Mouse (Mus musculus) intestine, embryonic 14.5 days (tissue): ENCODE data around the gene Kcnk18. TPM values are rescaled to one million over a fixed set of nuclear protein-coding genes. Genes with fewer than 3 reads are reported as not detected.

ENCODE experiments used
- ATAC-seq: fragments of 200-750 bp; cut with Nextera tagmentation; replicated peaks from 2 replicates; pipeline ENCODE4 v1.8.0; 2017; ENCODE audit warnings: low read depth, moderate number of reproducible peaks, moderate TSS enrichment, moderate library complexity; ENCODE audit not compliant: low FRiP score, low TSS enrichment
- DNase-seq: peaks from one replicate; pipeline ENCODE4 v3.0.0-alpha.2; 2018; ENCODE audit warnings: low spot score
- H3K27ac ChIP-seq: fragments of 300-500 bp; sonication (generic); 2 replicates; pipeline ENCODE4 v1.5.1; 2014; ENCODE audit warnings: low read depth, mild to moderate bottlenecking, control low read depth
- H3K27me3 ChIP-seq: fragments of 300-500 bp; sonication (generic); replicated peaks from 2 replicates; pipeline ENCODE4 v1.6.1; 2014; ENCODE audit warnings: low read length, control low read depth; ENCODE audit not compliant: control insufficient read depth, insufficient read depth
- H3K36me3 ChIP-seq: fragments of 300-500 bp; sonication (generic); 2 replicates; pipeline ENCODE4 v1.6.1; 2014; ENCODE audit warnings: low read length, control low read depth; ENCODE audit not compliant: control insufficient read depth, insufficient read depth
- H3K4me1 ChIP-seq: fragments of 300-500 bp; sonication (generic); replicated peaks from 2 replicates; pipeline ENCODE4 v1.6.1; 2014; ENCODE audit warnings: low read length, control low read depth, mixed read lengths; ENCODE audit not compliant: control insufficient read depth, insufficient read depth
- H3K4me2 ChIP-seq: fragments of 300-500 bp; sonication (generic); 2 replicates; pipeline ENCODE4 v1.6.1; 2014; ENCODE audit warnings: low read length
- H3K4me3 ChIP-seq: fragments of 300-500 bp; sonication (generic); 2 replicates; pipeline ENCODE4 v1.5.1; 2014; ENCODE audit warnings: low read depth, low read length, control low read depth, mixed read lengths
- H3K9ac ChIP-seq: fragments of 300-500 bp; sonication (generic); 2 replicates; pipeline ENCODE4 v1.6.1; 2014; ENCODE audit warnings: mild to moderate bottlenecking, low read length
- H3K9me3 ChIP-seq: fragments of 300-500 bp; sonication (generic); 2 replicates; pipeline ENCODE4 v1.6.1; 2016; ENCODE audit warnings: low read length, control low read depth; ENCODE audit not compliant: control insufficient read depth
- WGBS: fragments of 180-500 bp; shearing (Covaris S2); extraction: QIAGEN DNeasy Blood & Tissue Kit; methylation state at CpG from one replicate; pipeline ENCODE4 v1.1.7; 2014; 5-methylcytosine and 5-hydroxymethylcytosine counted together
- polyA plus RNA-seq: library from polyadenylated mRNA; unstranded; fragments of >200 nt; fragmentation: Nextera tagmentation; extraction: Ambion mirVana; gene quantifications from 2 replicates; pipeline ENCODE4 v1.2.1, GENCODE M21; 2014

Kcnk18 gene
- 0.05 TPM in 1 of 2 replicates, not detected in the other for polyA plus RNA-seq

- ATAC-seq (no peak), DNase-seq (no peak)
These were observed at the start of gene Kcnk18 for GRCm38 (mm10) chr19:59218991-59219390. Kcnk18 (plus strand) TSS chr19:59219214.

GRCm38 (mm10) chr19:59169936-59170765 is 48.9 kb upstream of the Kcnk18 start, which contains the start of gene Vax1:
Vax1 (minus strand) TSS chr19:59170056.
- H3K27me3 ChIP-seq, result peaks cover 100% of the 10 kb centered on the region
- peak within 1 kb of the TSS; percentile 38 for H3K4me2 ChIP-seq
- peak within 1 kb of the TSS; percentile 17 for H3K4me3 ChIP-seq
- no peak within 1 kb of the TSS for H3K27ac ChIP-seq
- under 1% methylated on average over 54 of the region's 54 CpGs for WGBS
- H3K9ac ChIP-seq, result no peak within 1 kb of the TSS
- peaks cover 20% of the 10 kb centered on the region; the same call in 1 of the 2 replicates for H3K4me1 ChIP-seq
- ATAC-seq (no peak), DNase-seq (peak; percentile 77)
- no peaks in the 10 kb centered on the region for H3K36me3 ChIP-seq
- no peaks in the 10 kb centered on the region for H3K9me3 ChIP-seq

More at GRCm38 (mm10) chr19:59218991-59219390, at the start of gene Kcnk18:
- H3K9ac ChIP-seq, result no peak within 1 kb of the TSS
- no peaks in the 10 kb centered on the region for H3K36me3 ChIP-seq
- H3K4me1 ChIP-seq, result peaks cover 5% of the 10 kb centered on the region; the same call in 1 of the 2 replicates
- H3K27me3 ChIP-seq, result no peaks in the 10 kb centered on the region
- H3K4me3 ChIP-seq, result no peak within 1 kb of the TSS
- H3K27ac ChIP-seq, result no peak within 1 kb of the TSS
- WGBS, result 85% methylated on average over 8 of the region's 8 CpGs
- no peak within 1 kb of the TSS for H3K4me2 ChIP-seq
- no peaks in the 10 kb centered on the region for H3K9me3 ChIP-seq

GRCm38 (mm10) chr19:59170766-59171095 is 48.3 kb upstream of the Kcnk18 start:
- H3K4me2 ChIP-seq, result no peak overlapping the region
- H3K4me1 ChIP-seq, result peaks cover 20% of the 10 kb centered on the region; the same call in 1 of the 2 replicates
- H3K27ac ChIP-seq, result no peak overlapping the region
- no peak overlapping the region for H3K4me3 ChIP-seq
- H3K36me3 ChIP-seq, result no peaks in the 10 kb centered on the region
- no peaks in the 10 kb centered on the region for H3K9me3 ChIP-seq
- 0% methylated on average over 6 of the region's 6 CpGs for WGBS
- ATAC-seq (no peak), DNase-seq (no peak)
- no peak overlapping the region for H3K9ac ChIP-seq
- peaks cover 100% of the 10 kb centered on the region for H3K27me3 ChIP-seq

DNA sequence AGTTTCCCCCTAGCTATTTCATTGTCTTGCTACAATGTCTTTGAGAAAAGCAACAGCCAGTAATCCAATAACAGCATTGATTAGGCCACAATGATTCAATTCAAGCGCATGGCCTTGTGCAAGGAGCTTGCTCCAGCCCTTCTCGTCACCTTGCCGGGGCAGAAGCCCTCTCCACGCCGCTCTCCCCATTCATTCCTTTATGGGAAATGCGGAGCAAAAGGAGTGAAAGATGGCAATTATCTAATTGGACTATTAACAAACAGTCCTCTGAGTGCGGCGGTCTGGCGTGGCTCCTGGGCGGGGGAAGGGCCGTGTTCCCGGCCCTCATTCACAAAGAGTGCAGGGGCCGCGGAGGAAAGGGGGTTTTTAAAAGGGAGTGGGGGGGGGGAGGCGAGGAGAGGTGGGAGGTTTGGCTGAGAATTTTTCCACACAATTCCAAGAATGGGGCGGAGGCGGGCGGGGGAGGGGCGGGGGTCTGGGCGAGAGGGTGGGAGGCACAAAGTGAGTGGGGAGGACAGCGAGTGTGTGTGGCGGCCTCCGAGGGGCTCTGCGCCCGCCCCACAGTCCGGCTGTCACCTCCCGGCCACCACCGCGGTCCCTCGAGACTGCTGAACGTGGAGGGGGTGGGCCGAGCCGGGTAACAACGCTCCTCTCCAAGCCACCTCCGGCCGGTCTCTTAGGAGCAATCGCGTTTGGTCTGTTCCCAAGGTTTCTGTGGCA is 47.7 kb upstream of the Kcnk18 start:
- Histone ChIP-seq H3K9ac (no peak overlapping the region), H3K36me3 (no peaks in the 10 kb centered on the region), H3K9me3 (no peaks in the 10 kb centered on the region), H3K4me3 (no peak overlapping the region), H3K27ac (no peak overlapping the region), H3K4me1 (peaks cover 17% of the 10 kb centered on the region; the same call in 1 of the 2 replicates), H3K4me2 (no peak overlapping the region), H3K27me3 (peaks cover 100% of the 10 kb centered on the region)
- DNase-seq (no peak), ATAC-seq (no peak)
- WGBS, result under 1% methylated on average over 38 of the region's 38 CpGs

GRCm38 (mm10) chr19:59171871-59172245 is 47.2 kb upstream of the Kcnk18 start:
- Histone ChIP-seq H3K4me3 (no peak overlapping the region), H3K9ac (no peak overlapping the region), H3K4me2 (no peak overlapping the region), H3K4me1 (peaks cover 12% of the 10 kb centered on the region; the same call in 1 of the 2 replicates), H3K36me3 (no peaks in the 10 kb centered on the region), H3K27me3 (peaks cover 100% of the 10 kb centered on the region), H3K9me3 (no peaks in the 10 kb centered on the region), H3K27ac (no peak overlapping the region)
- WGBS, result 1% methylated on average over 19 of the region's 19 CpGs
- DNase-seq, result peak; percentile 65
- no peak for ATAC-seq

GRCm38 (mm10) chr19:59172781-59173180 is 46.2 kb upstream of the Kcnk18 start:
- no peak overlapping the region for H3K4me2 ChIP-seq
- peaks cover 98% of the 10 kb centered on the region for H3K27me3 ChIP-seq
- no peaks in the 10 kb centered on the region for H3K36me3 ChIP-seq
- no peak overlapping the region for H3K9ac ChIP-seq
- 1% methylated on average over 3 of the region's 3 CpGs for WGBS
- no peak overlapping the region for H3K4me3 ChIP-seq
- no peak overlapping the region for H3K27ac ChIP-seq
- no peaks in the 10 kb centered on the region for H3K9me3 ChIP-seq
- H3K4me1 ChIP-seq, result peaks cover 11% of the 10 kb centered on the region; the same call in 1 of the 2 replicates
- no peak for DNase-seq
- ATAC-seq, result no peak

DNA sequence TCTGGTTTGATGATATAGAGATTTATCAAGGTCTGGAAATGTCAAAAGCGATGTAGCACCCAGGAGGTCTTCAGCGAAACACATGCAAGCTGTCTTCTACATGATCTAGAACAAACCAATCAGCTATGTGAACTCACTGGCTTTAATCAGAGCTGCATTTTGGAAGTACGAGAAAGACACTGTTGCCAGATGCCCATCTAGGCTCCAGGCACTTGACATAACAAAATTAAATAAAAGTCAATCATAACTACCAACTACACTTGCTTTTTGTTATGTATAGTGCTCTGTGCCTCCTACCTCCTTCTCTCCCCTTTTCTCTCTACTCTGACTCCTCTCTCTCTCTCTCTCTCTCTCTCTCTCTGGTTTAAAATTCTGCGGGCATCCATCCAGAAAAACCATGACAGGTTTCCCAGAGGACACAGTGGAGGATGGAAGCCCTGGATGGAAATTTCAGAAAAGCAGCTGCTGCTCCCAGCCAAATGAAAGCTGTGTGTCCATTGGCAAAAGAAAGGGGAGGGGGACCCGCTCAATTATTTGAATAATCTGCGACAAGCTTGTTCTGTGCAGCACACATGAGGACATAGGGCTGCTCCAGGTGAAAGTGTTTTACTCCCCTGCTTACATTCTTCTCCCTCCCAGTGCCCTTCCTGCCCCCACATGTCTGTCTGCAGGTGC is 45.5 kb upstream of the Kcnk18 start:
- Histone ChIP-seq H3K27ac (no peak overlapping the region), H3K36me3 (no peaks in the 10 kb centered on the region), H3K4me1 (peaks cover 11% of the 10 kb centered on the region; the same call in 1 of the 2 replicates), H3K4me2 (no peak overlapping the region), H3K27me3 (peaks cover 94% of the 10 kb centered on the region), H3K4me3 (no peak overlapping the region), H3K9ac (no peak overlapping the region), H3K9me3 (no peaks in the 10 kb centered on the region)
- 11% methylated on average over 6 of the region's 6 CpGs for WGBS
- ATAC-seq, result no peak
- DNase-seq, result no peak

DNA sequence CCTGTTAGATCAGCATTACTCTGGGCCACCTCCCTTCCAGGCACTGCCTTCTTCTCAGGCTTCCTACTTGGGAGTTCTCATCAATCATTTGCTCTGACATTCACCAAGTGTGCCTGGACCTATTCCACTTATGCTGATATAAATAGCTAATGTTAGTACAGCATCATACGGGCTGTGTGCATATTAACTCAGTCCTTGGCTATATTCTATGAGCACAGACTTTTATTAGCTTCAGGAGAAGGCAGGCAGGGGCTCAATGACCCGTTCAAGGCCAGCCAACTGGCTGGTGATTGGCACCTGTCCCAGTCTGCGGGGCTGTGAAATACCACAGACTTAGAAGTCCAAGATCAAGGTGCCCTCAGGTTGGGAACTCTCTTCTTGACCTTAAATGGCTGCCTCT is 35.0 kb upstream of the Kcnk18 start:
- DNase-seq (no peak), ATAC-seq (no peak)
- H3K27ac ChIP-seq, result no peak overlapping the region
- H3K27me3 ChIP-seq, result peaks cover 40% of the 10 kb centered on the region
- no peaks in the 10 kb centered on the region for H3K9me3 ChIP-seq
- 18% methylated on average over 3 of the region's 3 CpGs for WGBS
- no peaks in the 10 kb centered on the region for H3K36me3 ChIP-seq
- no peak overlapping the region for H3K4me3 ChIP-seq
- no peak overlapping the region for H3K4me2 ChIP-seq
- H3K4me1 ChIP-seq, result no peaks in the 10 kb centered on the region
- H3K9ac ChIP-seq, result no peak overlapping the region
